Comparison of ENCODE assay signal across 9 mouse cellular contexts in the genomic region with DNA sequence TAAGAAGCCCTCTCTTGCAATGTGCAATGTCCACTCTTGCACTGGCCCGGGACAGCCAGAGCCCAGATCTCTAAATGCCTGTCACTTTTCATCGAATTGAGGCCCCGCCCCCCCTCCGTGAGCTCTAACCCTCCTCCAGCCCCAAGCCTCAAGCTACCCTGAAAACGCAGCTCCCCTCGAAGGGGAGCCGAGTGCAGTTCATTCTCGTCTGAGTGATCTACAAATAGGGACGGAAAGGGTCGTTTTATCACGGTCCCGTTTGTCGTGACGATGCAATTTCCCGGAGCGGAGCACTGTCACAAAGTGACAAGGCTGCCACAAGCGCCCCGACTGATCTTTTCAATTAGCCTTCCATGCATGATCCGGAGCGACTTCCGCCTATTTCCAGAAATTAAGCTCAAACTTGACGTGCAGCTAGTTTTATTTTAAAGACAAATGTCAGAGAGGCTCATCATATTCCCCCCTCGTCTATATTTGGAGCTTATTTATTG. TPM values are rescaled to one million over a fixed set of nuclear protein-coding genes. Genes with fewer than 3 reads are reported as not detected.
DNase-seq lines count a peak whose midpoint lies in the region; ATAC-seq and TF ChIP-seq lines count a peak whose summit lies in the region.
"Had no signal": no experiment of that assay in that cellular context is flagged by ENCODE, and none has a peak within 500 bp of the region (broad histone marks: within the 10 kb centered on the region; RNA-seq: fewer than 3 reads in every experiment).

No protein-coding gene starts in this region.

- H3K9me3 ChIP-seq in E14TG2a.4 (ENCODE audit: low read length), result no peaks in the 10 kb centered on the region
- no peaks in the 10 kb centered on the region for H3K9me3 ChIP-seq in embryonic facial prominence, embryonic 14.5 days (ENCODE audit: control insufficient read depth, low read length)
- no peaks in the 10 kb centered on the region for H3K9me3 ChIP-seq in liver, embryonic 16.5 days (replicated peaks; ENCODE audit: control insufficient read depth, low read length)

- ATAC-seq in embryonic facial prominence, embryonic 14.5 days (ENCODE audit: low read depth), result no peak; the same call in 1 of the 2 replicates
- ATAC-seq in liver, embryonic 16.5 days (ENCODE audit: low read depth), result no peak

- peak overlapping the region; percentile 70 for H3K4me3 ChIP-seq in E14TG2a.4 (replicated peaks; ENCODE audit: low read length)
- H3K4me3 ChIP-seq in embryonic facial prominence, embryonic 14.5 days (ENCODE audit: low read depth, low read length), result no peak overlapping the region
- 0 out of 2 replicates have a peak overlapping the region, but pooled peaks have one; percentile 0 for H3K4me3 ChIP-seq in liver, embryonic 16.5 days (ENCODE audit: low read depth, low read length)

- peaks cover 85% of the 10 kb centered on the region for H3K4me1 ChIP-seq in E14TG2a.4 (replicated peaks; ENCODE audit: low read depth, low read length)
- no peaks in the 10 kb centered on the region for H3K4me1 ChIP-seq in embryonic facial prominence, embryonic 14.5 days (ENCODE audit: control insufficient read depth, insufficient read depth, low read length)
- no peaks in the 10 kb centered on the region; the same call in 1 of the 2 replicates for H3K4me1 ChIP-seq in liver, embryonic 16.5 days (ENCODE audit: control insufficient read depth, low read depth, low read length)

- H3K27ac ChIP-seq in embryonic facial prominence, embryonic 14.5 days (replicated peaks; ENCODE audit: low read depth, low read length), result no peak overlapping the region
- no peak overlapping the region for H3K27ac ChIP-seq in liver, embryonic 16.5 days (ENCODE audit: low read length)

- no peak overlapping the region for H3K9ac ChIP-seq in embryonic facial prominence, embryonic 14.5 days (ENCODE audit: low read depth, low read length)
- H3K9ac ChIP-seq in liver, embryonic 16.5 days (ENCODE audit: low read depth, low read length), result no peak overlapping the region

- H3K36me3 ChIP-seq in E14TG2a.4 (ENCODE audit: insufficient read depth, low read length), result peaks cover 22% of the 10 kb centered on the region
- H3K36me3 ChIP-seq in embryonic facial prominence, embryonic 14.5 days (ENCODE audit: control insufficient read depth, insufficient read depth, low read length), result no peaks in the 10 kb centered on the region
- no peaks in the 10 kb centered on the region for H3K36me3 ChIP-seq in liver, embryonic 16.5 days (ENCODE audit: control insufficient read depth, insufficient read depth)

- 1% methylated on average over 23 of the region's 23 CpGs for WGBS in embryonic facial prominence, embryonic 14.5 days
- under 1% methylated on average over 23 of the region's 23 CpGs for WGBS in liver, embryonic 16.5 days (ENCODE audit: insufficient replicate concordance)

- H3K27me3 ChIP-seq in E14TG2a.4 (ENCODE audit: insufficient read depth, low read length), result peaks cover 49% of the 10 kb centered on the region
- peaks cover 98% of the 10 kb centered on the region for H3K27me3 ChIP-seq in embryonic facial prominence, embryonic 14.5 days (replicated peaks; ENCODE audit: control insufficient read depth, insufficient read depth, low read length)
- H3K27me3 ChIP-seq in liver, embryonic 16.5 days (ENCODE audit: control insufficient read depth, insufficient read depth, low read depth, low read length), result peaks cover 94% of the 10 kb centered on the region

- TF ChIP-seq CTCF in E14TG2a.4 (conservative IDR thresholded peaks at IDR 0.05; ENCODE audit: low read length), result no peak

- DNase-seq in 416B (ENCODE audit: low read depth), result peak; percentile 45
- DNase-seq in embryonic facial prominence, embryonic 14.5 days (ENCODE audit: low spot score), result peak; percentile 77
- no peak for DNase-seq in right cerebral cortex, postnatal 10 days (ENCODE audit: low spot score in 2 of 2)
- no peak for DNase-seq in urinary bladder, adult 2 months (ENCODE audit: low spot score)
- no peak for DNase-seq in layer of hippocampus, postnatal 36 days
- no peak for DNase-seq in spleen, postnatal 4 days (ENCODE audit: low spot score in 2 of 2)

- H3K4me2 ChIP-seq in embryonic facial prominence, embryonic 14.5 days (ENCODE audit: low read depth, low read length), result 0 out of 2 replicates have a peak overlapping the region, but pooled peaks have one; percentile 14
- H3K4me2 ChIP-seq in liver, embryonic 16.5 days (ENCODE audit: low read depth, low read length), result no peak overlapping the region

RNA-seq across cellular contexts. Expression of a gene that starts 13.4 kb away (rescaled TPM):
- polyA plus RNA-seq in embryonic facial prominence, embryonic 14.5 days (2014; fragmentation: Nextera tagmentation; extraction: Ambion mirVana), result 1.8 and 2.6 TPM in 2 replicates
- 0.04 and 0.08 TPM in 2 replicates for polyA plus RNA-seq in liver, embryonic 16.5 days (2015; fragmentation: Nextera tagmentation; extraction: Ambion mirVana)
- not detected in 2 replicates for polyA plus RNA-seq in urinary bladder, adult 2 months (2012; rRNA removed)
- total RNA-seq in layer of hippocampus, postnatal 36 days (2021), result 1 to 10 TPM; 8.9 to 9.4 TPM
- total RNA-seq: monocyte, adult 5-6 weeks had no signal

Comparison
In these comparisons a context has a peak if more than half of its experiments do, and no peak if none do; other contexts are left out.
1. DNase-seq: peak in 416B (single experiment) and embryonic facial prominence, embryonic 14.5 days (single experiment); none in right cerebral cortex, postnatal 10 days (0 of 2), urinary bladder, adult 2 months (single experiment), layer of hippocampus, postnatal 36 days (0 of 2) and spleen, postnatal 4 days (0 of 2).